Mouse (Mus musculus) c-Kit-positive CD71-positive TER-119-negative erythroid progenitor cells, embryonic 14.5 days (primary cell): ENCODE data around the gene Ercc6l.
A peak's percentile ranks its signal among the peaks of the same experiment; 100 is the strongest.

Experiments used
- DNase-seq: peaks from one replicate; pipeline ENCODE4 v3.0.0-alpha.2; 2013; ENCODE audit warnings: low read depth

Gene Ercc6l

GRCm38 (mm10) chrX:102156618-102157422 lies at the start of gene Ercc6l:
TSS of gene Ercc6l (minus strand) at chrX:102157091.
- peak; percentile 82 for DNase-seq

- DNase-seq, result no peak
Measured at GRCm38 (mm10) chrX:102190840-102191239, 33.9 kb upstream of the Ercc6l start.

- DNase-seq, result no peak
Measured at GRCm38 (mm10) chrX:102189581-102189980, 32.7 kb upstream of the Ercc6l start.

GRCm38 (mm10) chrX:102188712-102189497 lies 32.0 kb upstream of the Ercc6l start, which contains the start of gene Rps4x:
TSS of gene Rps4x (minus strand) at chrX:102189394.
- peak; percentile 62 for DNase-seq

- DNase-seq, result no peak
Measured at GRCm38 (mm10) chrX:102187023-102187699, 30.3 kb upstream of the Ercc6l start.

- no peak for DNase-seq
Measured at GRCm38 (mm10) chrX:102182575-102182974, 25.7 kb upstream of the Ercc6l start.

GRCm38 (mm10) chrX:102175538-102176287 lies 18.8 kb upstream of the Ercc6l start:
- DNase-seq, result no peak

GRCm38 (mm10) chrX:102170900-102171299 lies 14.0 kb upstream of the Ercc6l start:
- DNase-seq, result no peak

GRCm38 (mm10) chrX:102170135-102170534 lies 13.2 kb upstream of the Ercc6l start:
- no peak for DNase-seq

- no peak for DNase-seq
Measured at GRCm38 (mm10) chrX:102169724-102170123, 12.8 kb upstream of the Ercc6l start.

GRCm38 (mm10) chrX:102166986-102167385 lies 10.1 kb upstream of the Ercc6l start:
- no peak for DNase-seq

- no peak for DNase-seq
Measured at GRCm38 (mm10) chrX:102166521-102166920, 9.6 kb upstream of the Ercc6l start.

GRCm38 (mm10) chrX:102163529-102163928 lies 6.6 kb upstream of the Ercc6l start:
- no peak for DNase-seq

- no peak for DNase-seq
Measured at GRCm38 (mm10) chrX:102163096-102163495, 6.2 kb upstream of the Ercc6l start.

- DNase-seq, result no peak
Measured at GRCm38 (mm10) chrX:102160528-102160927, 3.6 kb upstream of the Ercc6l start.

GRCm38 (mm10) chrX:102159778-102160177 lies 2.9 kb upstream of the Ercc6l start:
- DNase-seq, result no peak

- no peak for DNase-seq
Measured at GRCm38 (mm10) chrX:102157423-102157791, 516 bp upstream of the Ercc6l start.

GRCm38 (mm10) chrX:102141157-102141556 lies 15.7 kb downstream of the Ercc6l start:
- DNase-seq, result no peak

GRCm38 (mm10) chrX:102121321-102121720 lies 35.6 kb downstream of the Ercc6l start:
- DNase-seq, result no peak

- DNase-seq, result peak; percentile 90
Measured at GRCm38 (mm10) chrX:102119042-102119864, 37.6 kb downstream of the Ercc6l start, which contains the start of gene Pin4. TSS of gene Pin4 (plus strand) at chrX:102119447.

GRCm38 (mm10) chrX:102115676-102116075 lies 41.2 kb downstream of the Ercc6l start:
- no peak for DNase-seq
